In the genomic region with DNA sequence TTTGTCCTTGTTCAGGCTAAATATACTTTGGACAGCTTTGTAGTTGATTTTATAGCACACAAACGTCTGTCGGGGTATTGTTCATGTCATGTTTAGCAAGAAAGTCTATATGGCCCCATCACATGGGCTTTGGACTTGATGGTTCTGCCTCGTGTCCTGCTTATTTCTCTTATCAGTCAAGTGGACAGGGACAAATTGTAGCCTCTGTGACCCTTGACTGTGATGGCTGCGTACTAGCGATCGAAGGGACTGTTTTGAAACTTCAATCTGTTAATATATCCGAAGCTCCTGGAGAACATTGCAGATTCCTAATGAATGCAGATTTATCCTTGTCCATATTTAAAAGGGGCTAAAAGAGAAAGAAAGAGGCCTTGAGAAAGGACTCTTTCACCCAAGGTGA, we compare ENCODE assay signal across 24 mouse cellular contexts. TPM values are rescaled to one million over a fixed set of nuclear protein-coding genes. Genes with fewer than 3 reads are reported as not detected.
DNase-seq lines count a peak whose midpoint lies in the region; ATAC-seq and TF ChIP-seq lines count a peak whose summit lies in the region.
"Had no signal": no experiment of that assay in that cellular context is flagged by ENCODE, and none has a peak within 500 bp of the region (broad histone marks: within the 10 kb centered on the region; RNA-seq: fewer than 3 reads in every experiment).

No protein-coding gene starts in this region.

- H3K27me3 ChIP-seq in liver, embryonic 13.5 days = no peaks in the 10 kb centered on the region
- H3K27me3 ChIP-seq in liver, embryonic 16.5 days (ENCODE audit: control insufficient read depth, insufficient read depth, low read depth, low read length) = no peaks in the 10 kb centered on the region
- H3K27me3 ChIP-seq: CH12.LX; embryonic facial prominence, embryonic 12.5 days; forebrain, embryonic 13.5 days; forebrain, embryonic 15.5 days; Patski had no signal

- WGBS in liver, embryonic 13.5 days (ENCODE audit: insufficient replicate concordance) = 61% methylated on average over 7 of the region's 7 CpGs
- 68% methylated on average over 7 of the region's 7 CpGs for WGBS in liver, embryonic 16.5 days (ENCODE audit: insufficient replicate concordance)

- no peak overlapping the region for H3K4me2 ChIP-seq in liver, embryonic 13.5 days
- H3K4me2 ChIP-seq in liver, embryonic 16.5 days (ENCODE audit: low read depth, low read length) = no peak overlapping the region
- H3K4me2 ChIP-seq: embryonic facial prominence, embryonic 12.5 days; forebrain, embryonic 13.5 days; forebrain, embryonic 15.5 days had no signal

- no peaks in the 10 kb centered on the region for H3K9me3 ChIP-seq in liver, embryonic 13.5 days (replicated peaks)
- no peaks in the 10 kb centered on the region for H3K9me3 ChIP-seq in liver, embryonic 16.5 days (replicated peaks; ENCODE audit: control insufficient read depth, low read length)
- H3K9me3 ChIP-seq: embryonic facial prominence, embryonic 10.5 days; embryonic facial prominence, embryonic 12.5 days; forebrain, embryonic 13.5 days; forebrain, embryonic 15.5 days had no signal

- no peak overlapping the region for H3K4me3 ChIP-seq in layer of hippocampus, adult 2 months
- no peak overlapping the region for H3K4me3 ChIP-seq in liver, embryonic 13.5 days (replicated peaks)
- no peak overlapping the region for H3K4me3 ChIP-seq in liver, embryonic 16.5 days (ENCODE audit: low read depth, low read length)
- H3K4me3 ChIP-seq: embryonic facial prominence, embryonic 10.5 days; embryonic facial prominence, embryonic 12.5 days; forebrain, embryonic 13.5 days; forebrain, embryonic 15.5 days had no signal

- H3K36me3 ChIP-seq in liver, embryonic 13.5 days = no peaks in the 10 kb centered on the region
- no peaks in the 10 kb centered on the region for H3K36me3 ChIP-seq in liver, embryonic 16.5 days (ENCODE audit: control insufficient read depth, insufficient read depth)
- H3K36me3 ChIP-seq: forebrain, embryonic 15.5 days; G1E had no signal

- ATAC-seq in liver, embryonic 13.5 days (ENCODE audit: low read depth) = no peak
- no peak for ATAC-seq in liver, embryonic 16.5 days (ENCODE audit: low read depth)
- ATAC-seq: activated CD4-positive, CD25-positive, alpha-beta regulatory T cell, adult 4 months; CD4-positive, CD25-positive, alpha-beta regulatory T cell, adult 4 months; forebrain, embryonic 13.5 days; forebrain, embryonic 15.5 days; Patski had no signal

- H3K4me1 ChIP-seq in liver, embryonic 13.5 days (replicated peaks) = peaks cover 34% of the 10 kb centered on the region
- no peaks in the 10 kb centered on the region; the same call in none of the 2 replicates for H3K4me1 ChIP-seq in liver, embryonic 16.5 days (ENCODE audit: control insufficient read depth, low read depth, low read length)

- H3K9ac ChIP-seq in liver, embryonic 13.5 days = no peak overlapping the region
- no peak overlapping the region for H3K9ac ChIP-seq in liver, embryonic 16.5 days (ENCODE audit: low read depth, low read length)
- H3K9ac ChIP-seq: embryonic facial prominence, embryonic 12.5 days; forebrain, embryonic 13.5 days; forebrain, embryonic 15.5 days had no signal

- DNase-seq in layer of hippocampus, adult 2 months (ENCODE audit: low spot score in 2 of 2) = no peak
- DNase-seq in layer of hippocampus, adult 9-10 months (ENCODE audit: low spot score) = no peak
- no peak for DNase-seq in liver, embryonic 13.5 days
- no peak for DNase-seq in liver
- DNase-seq in right cerebral cortex, postnatal 25 days = no peak
- DNase-seq: adrenal gland, adult 8-10 months; adrenal gland, postnatal 14 days; adrenal gland, postnatal 36 days; B cell, adult 2 months; cerebellum, adult 11-12 months; cerebellum, adult 2 months; cerebellum, adult 9-10 months; cerebellum, postnatal 10 days; cerebellum, postnatal 25 days had no signal

- no peak for TF ChIP-seq CTCF in layer of hippocampus, adult 2 months (conservative IDR thresholded peaks at IDR 0.05)

- peak overlapping the region; percentile 69 for H3K27ac ChIP-seq in layer of hippocampus, adult 2 months
- 0 out of 2 replicates have a peak overlapping the region, but pooled peaks have one; percentile 18 for H3K27ac ChIP-seq in liver, embryonic 13.5 days
- H3K27ac ChIP-seq in liver, embryonic 16.5 days (ENCODE audit: low read length) = peak overlapping the region; percentile 64
- H3K27ac ChIP-seq: embryonic facial prominence, embryonic 10.5 days; embryonic facial prominence, embryonic 12.5 days; forebrain, embryonic 13.5 days; forebrain, embryonic 15.5 days had no signal

RNA-seq across cellular contexts. Expression of gene Plpp3, which starts 30.7 kb away (rescaled TPM):
- 100 to 1,000 TPM; 197 to 198 TPM for total RNA-seq in layer of hippocampus, adult 2 months (2021)
- polyA plus RNA-seq in liver, embryonic 13.5 days (2015; fragmentation: Nextera tagmentation; extraction: Ambion mirVana) = 11.7 and 12.8 TPM in 2 replicates
- polyA plus RNA-seq in liver, embryonic 16.5 days (2015; fragmentation: Nextera tagmentation; extraction: Ambion mirVana) = 18.0 and 21.2 TPM in 2 replicates
- total RNA-seq: G1E had no signal
- polyA plus RNA-seq: activated CD4-positive, CD25-positive, alpha-beta regulatory T cell, adult 4 months; G1E had no signal

Comparison
In these comparisons a context has a peak if more than half of its experiments do, and no peak if none do; other contexts are left out.
1. H3K27ac ChIP-seq: peak in every context shown above with its lines; median percentile 69 in layer of hippocampus, adult 2 months; 64 in liver, embryonic 16.5 days; 18 in liver, embryonic 13.5 days.